Mouse (Mus musculus): ENCODE measurements at regions not wholly inside any gene's neighbourhood (a gene's known extent, or its start where the extent isn't known, plus 50 kb on each side); places are given as distances from the start of the nearest gene placed in this dataset.

- no peaks in the 10 kb centered on the region for H3K27me3 ChIP-seq
- ChIA-PET POLR2A (interaction anchor here (0.6 kb wide), 1 partner anchor 25 kb away, joined by 3 read pairs; no protein-coding TSS in a partner anchor), CTCF (no interaction called here)
- ATAC-seq (peak; percentile 98), DNase-seq (ENCODE audit: low read depth, low spot score) (peak; percentile 50)
- no peak for TF ChIP-seq CTCF (IDR thresholded peaks at IDR 0.05)
- in situ Hi-C loops (cut with MboI; ENCODE audit: low pct_unique_long_range_greater_than_20kb), result no loop called here
Measured at GRCm38 (mm10) chr10:56582065-56582464, 204.9 kb downstream of the Gja1 start.

GRCm38 (mm10) chr10:56587205-56587604 lies 210.1 kb downstream of the Gja1 start:
- ChIA-PET POLR2A (no interaction called here), CTCF (no interaction called here)
- no peak for DNase-seq (ENCODE audit: low read depth, low spot score)
- no peaks in the 10 kb centered on the region for H3K27me3 ChIP-seq
- in situ Hi-C loops (cut with MboI; ENCODE audit: low pct_unique_long_range_greater_than_20kb), result no loop called here
- no peak for ATAC-seq
- no peak for TF ChIP-seq CTCF (IDR thresholded peaks at IDR 0.05)

- DNase-seq (ENCODE audit: low read depth, low spot score) (no peak), ATAC-seq (no peak)
- ChIA-PET POLR2A (no interaction called here), CTCF (interaction anchor here (0.7 to 1.3 kb wide), 3 partner anchors 9 to 14 kb away, joined by 3 to 4 read pairs (median 3); no protein-coding TSS in a partner anchor)
- no peaks in the 10 kb centered on the region for H3K27me3 ChIP-seq
- in situ Hi-C loops (cut with MboI; ENCODE audit: low pct_unique_long_range_greater_than_20kb), result no loop called here
- no peak for TF ChIP-seq CTCF (IDR thresholded peaks at IDR 0.05)
Measured at GRCm38 (mm10) chr10:56597382-56597781, 220.3 kb downstream of the Gja1 start.

GRCm38 (mm10) chr10:56598191-56598590 lies 221.1 kb downstream of the Gja1 start:
- POLR2A ChIA-PET, result no interaction called here
- H3K27me3 ChIP-seq, result no peaks in the 10 kb centered on the region
- TF ChIP-seq CTCF (IDR thresholded peaks at IDR 0.05), result no peak
- peak; percentile 60 for ATAC-seq
- in situ Hi-C loops (cut with MboI; ENCODE audit: low pct_unique_long_range_greater_than_20kb), result no loop called here
- peak; percentile 38 for DNase-seq (ENCODE audit: low read depth, low spot score)
- CTCF ChIA-PET, result interaction anchor here (1.3 kb wide), 1 partner anchor 12 kb away, joined by 4 read pairs; no protein-coding TSS in a partner anchor

GRCm38 (mm10) chr10:56599923-56600322 lies 222.8 kb downstream of the Gja1 start:
- POLR2A ChIA-PET, result no interaction called here
- in situ Hi-C loops (cut with MboI; ENCODE audit: low pct_unique_long_range_greater_than_20kb), result no loop called here
- no peak for DNase-seq (ENCODE audit: low read depth, low spot score)
- peak; percentile 16 for TF ChIP-seq CTCF (IDR thresholded peaks at IDR 0.05)
- no peak for ATAC-seq
- no peaks in the 10 kb centered on the region for H3K27me3 ChIP-seq
- CTCF ChIA-PET, result no interaction called here

GRCm38 (mm10) chr10:56611564-56612288 lies 234.6 kb downstream of the Gja1 start:
- POLR2A ChIA-PET, result no interaction called here
- peaks cover 3% of the 10 kb centered on the region for H3K27me3 ChIP-seq
- CTCF ChIA-PET, result no interaction called here
- in situ Hi-C loops (cut with MboI; ENCODE audit: low pct_unique_long_range_greater_than_20kb), result no loop called here
- DNase-seq (ENCODE audit: low read depth, low spot score), result no peak
- ATAC-seq, result no peak
- TF ChIP-seq CTCF (IDR thresholded peaks at IDR 0.05), result no peak

- ChIA-PET CTCF (no interaction called here), POLR2A (no interaction called here)
- DNase-seq (ENCODE audit: low read depth, low spot score) (no peak), ATAC-seq (no peak)
- no peak for TF ChIP-seq CTCF (IDR thresholded peaks at IDR 0.05)
- in situ Hi-C loops (cut with MboI; ENCODE audit: low pct_unique_long_range_greater_than_20kb), result no loop called here
- H3K27me3 ChIP-seq, result no peaks in the 10 kb centered on the region
Measured at GRCm38 (mm10) chr10:56642656-56643055, 265.5 kb downstream of the Gja1 start.

- ChIA-PET CTCF (no interaction called here), POLR2A (no interaction called here)
- TF ChIP-seq CTCF (IDR thresholded peaks at IDR 0.05), result no peak
- in situ Hi-C loops (cut with MboI; ENCODE audit: low pct_unique_long_range_greater_than_20kb), result no loop called here
- DNase-seq (ENCODE audit: low read depth, low spot score), result peak; percentile 31
- peak; percentile 99 for ATAC-seq
- H3K27me3 ChIP-seq, result no peaks in the 10 kb centered on the region
Measured at GRCm38 (mm10) chr10:56643376-56644135, 266.4 kb downstream of the Gja1 start.

GRCm38 (mm10) chr10:56660501-56660900 lies 283.4 kb downstream of the Gja1 start:
- POLR2A ChIA-PET, result no interaction called here
- TF ChIP-seq CTCF (IDR thresholded peaks at IDR 0.05), result no peak
- DNase-seq (ENCODE audit: low read depth, low spot score), result peak; percentile 50
- no peaks in the 10 kb centered on the region for H3K27me3 ChIP-seq
- CTCF ChIA-PET, result no interaction called here
- in situ Hi-C loops (cut with MboI; ENCODE audit: low pct_unique_long_range_greater_than_20kb), result no loop called here
- peak; percentile 78 for ATAC-seq

- no peak for ATAC-seq
- H3K27me3 ChIP-seq, result no peaks in the 10 kb centered on the region
- in situ Hi-C loops (cut with MboI; ENCODE audit: low pct_unique_long_range_greater_than_20kb), result loop anchor here (10.0 kb wide), 1 partner anchor 311 kb away; no protein-coding TSS in a partner anchor
- ChIA-PET POLR2A (no interaction called here), CTCF (no interaction called here)
- no peak for TF ChIP-seq CTCF (IDR thresholded peaks at IDR 0.05)
- DNase-seq (ENCODE audit: low read depth, low spot score), result no peak
Measured at GRCm38 (mm10) chr10:56673919-56674318, 296.8 kb downstream of the Gja1 start.

- DNase-seq (ENCODE audit: low read depth, low spot score), result no peak
- peaks cover 3% of the 10 kb centered on the region for H3K27me3 ChIP-seq
- no peak for TF ChIP-seq CTCF (IDR thresholded peaks at IDR 0.05)
- POLR2A ChIA-PET, result no interaction called here
- CTCF ChIA-PET, result no interaction called here
- in situ Hi-C loops (cut with MboI; ENCODE audit: low pct_unique_long_range_greater_than_20kb), result no loop called here
- ATAC-seq, result no peak
Measured at GRCm38 (mm10) chr10:56682901-56683300, 305.8 kb downstream of the Gja1 start.
